ENCODE assay signal across 18 mouse cellular contexts in genomic region chr11:96693360-96693759, GRCm38 (mm10).
"Had no signal": no experiment of that assay in that cellular context is flagged by ENCODE, and none has a peak within 500 bp of the region (broad histone marks: within the 10 kb centered on the region; RNA-seq: fewer than 3 reads in every experiment).

No protein-coding gene starts in this region.

- H3K9me3 ChIP-seq: liver, embryonic 15.5 days; lung, embryonic 15.5 days; megakaryocyte, embryonic 14.5 days; midbrain, embryonic 13.5 days; midbrain, embryonic 15.5 days; neural tube, embryonic 12.5 days; stomach, embryonic 15.5 days had no signal

- H3K9ac ChIP-seq: liver, embryonic 15.5 days; liver, postnatal 0 days; lung, embryonic 15.5 days; midbrain, embryonic 13.5 days; midbrain, embryonic 15.5 days; neural tube, embryonic 12.5 days; stomach, embryonic 15.5 days had no signal

- H3K27me3 ChIP-seq: liver, embryonic 15.5 days; lung, embryonic 15.5 days; midbrain, embryonic 13.5 days; midbrain, embryonic 15.5 days; neural tube, embryonic 12.5 days; stomach, embryonic 15.5 days had no signal

- ATAC-seq: liver, postnatal 0 days; lung, postnatal 0 days; midbrain, embryonic 13.5 days; midbrain, embryonic 15.5 days had no signal

- H3K4me2 ChIP-seq: liver, embryonic 15.5 days; lung, embryonic 15.5 days; midbrain, embryonic 11.5 days; midbrain, embryonic 13.5 days; midbrain, embryonic 15.5 days; neural tube, embryonic 12.5 days; stomach, embryonic 15.5 days had no signal

- H3K4me1 ChIP-seq: liver, embryonic 15.5 days; megakaryocyte, embryonic 14.5 days; stomach, embryonic 15.5 days had no signal

- H3K27ac ChIP-seq: liver, embryonic 15.5 days; lung, embryonic 15.5 days; macrophage; midbrain, embryonic 13.5 days; midbrain, embryonic 15.5 days; neural tube, embryonic 12.5 days; stomach, embryonic 15.5 days; stomach, postnatal 0 days had no signal

- H3K36me3 ChIP-seq: liver, embryonic 15.5 days; lung, embryonic 15.5 days; midbrain, embryonic 13.5 days; midbrain, embryonic 15.5 days; neural tube, embryonic 12.5 days; stomach, embryonic 15.5 days had no signal

- DNase-seq: liver, postnatal 0 days; lung, adult 2 months; lung, postnatal 14 days; lung, postnatal 36 days; right cerebral cortex, postnatal 14 days; thymus, adult 2 months; thymus, postnatal 25 days had no signal

- H3K4me3 ChIP-seq: liver, embryonic 15.5 days; lung, embryonic 15.5 days; megakaryocyte, embryonic 14.5 days; midbrain, embryonic 13.5 days; midbrain, embryonic 15.5 days; neural tube, embryonic 12.5 days; stomach, embryonic 15.5 days had no signal
